Mouse (Mus musculus): ENCODE measurements around the gene Faap24. TPM values are rescaled to one million over a fixed set of nuclear protein-coding genes. Genes with fewer than 3 reads are reported as not detected.

Gene Faap24
- polyA plus RNA-seq, 1 experiment from 2014 or later, result 19.4 TPM

DNA sequence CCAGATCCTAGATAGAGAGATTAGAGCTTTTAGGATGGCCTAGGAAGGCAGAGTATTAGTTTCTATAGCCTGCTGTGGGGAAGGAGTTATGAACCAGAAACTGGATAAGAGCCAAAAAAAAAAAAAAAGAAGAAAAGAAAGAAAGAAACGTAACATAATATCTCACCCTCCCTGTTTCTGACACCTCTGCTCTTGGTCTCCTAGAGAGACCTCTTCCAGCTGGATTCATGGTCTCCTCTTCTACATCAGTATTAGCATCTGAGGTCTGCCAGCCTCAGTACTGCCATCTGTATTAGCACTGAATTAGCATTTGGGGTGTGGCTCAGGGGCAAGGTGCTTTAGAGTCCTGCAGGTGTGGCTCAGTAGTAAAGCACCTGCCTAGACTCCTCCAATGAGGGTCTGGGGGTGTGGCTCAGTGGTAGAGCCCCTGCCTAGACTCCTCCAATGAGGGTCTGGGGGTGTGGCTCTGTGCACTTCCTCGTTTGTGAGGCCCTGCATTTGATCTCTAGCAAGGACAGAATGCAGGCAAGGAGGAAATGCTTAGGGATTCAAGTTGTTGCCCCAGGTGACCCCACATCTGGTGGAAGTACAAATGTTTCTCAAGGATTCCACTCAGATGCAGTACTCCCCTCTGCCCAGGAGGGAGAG is 13.8 kb downstream of the Faap24 start:
- Histone ChIP-seq H3K9ac (no peak overlapping the region), H3K27ac (no peak overlapping the region; the same call in 1 of the 2 replicates), H3K4me1 (peaks cover 8% of the 10 kb centered on the region), H3K4me3 (replicated peaks) (no peak overlapping the region), H3K36me3 (peaks cover 27% of the 10 kb centered on the region), H3K4me2 (no peak overlapping the region), H3K27me3 (no peaks in the 10 kb centered on the region), H3K9me3 (replicated peaks) (no peaks in the 10 kb centered on the region)
- 40% methylated on average over 2 of the region's 2 CpGs for WGBS
- ATAC-seq (replicated peaks; ENCODE audit: low FRiP score), result peak; percentile 29; the same call in 1 of the 2 replicates

- ATAC-seq (replicated peaks; ENCODE audit: low FRiP score), result no peak
- no peak overlapping the region for H3K27ac ChIP-seq
These were observed 14.8 kb downstream of the Faap24 start for GRCm38 (mm10) chr7:35381861-35382260.

DNA sequence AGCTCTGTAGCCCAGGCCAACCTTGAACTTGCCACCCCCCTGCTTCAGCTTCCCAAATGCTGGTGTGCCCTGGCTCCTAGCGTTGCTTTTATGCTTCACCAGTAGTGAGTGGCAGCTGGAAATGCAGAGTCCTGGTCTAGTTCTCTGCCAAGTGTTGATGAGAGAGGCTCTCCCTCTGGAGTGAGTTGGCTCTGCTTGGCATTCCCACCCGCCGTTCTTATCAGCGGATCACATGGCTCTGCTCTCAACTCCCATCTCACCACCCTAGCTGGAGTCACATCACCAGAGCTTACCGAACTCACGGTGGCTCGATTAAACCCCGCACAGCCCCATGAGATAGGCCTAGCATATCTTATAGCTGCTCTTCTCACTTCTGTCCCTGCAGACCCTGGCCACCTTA is 16.3 kb downstream of the Faap24 start:
- Histone ChIP-seq H3K36me3 (peaks cover 24% of the 10 kb centered on the region), H3K9me3 (replicated peaks) (no peaks in the 10 kb centered on the region), H3K27ac (no peak overlapping the region), H3K4me1 (no peaks in the 10 kb centered on the region), H3K27me3 (no peaks in the 10 kb centered on the region), H3K4me3 (replicated peaks) (no peak overlapping the region), H3K4me2 (no peak overlapping the region), H3K9ac (no peak overlapping the region)
- no peak for ATAC-seq (replicated peaks; ENCODE audit: low FRiP score)
- WGBS, result 92% methylated on average over 8 of the region's 8 CpGs

More at GRCm38 (mm10) chr7:35381861-35382260, 14.8 kb downstream of the Faap24 start:
- no peak overlapping the region for H3K4me2 ChIP-seq
- H3K36me3 ChIP-seq, result peaks cover 35% of the 10 kb centered on the region
- no peak overlapping the region for H3K4me3 ChIP-seq (replicated peaks)
- H3K9ac ChIP-seq, result no peak overlapping the region
- no peaks in the 10 kb centered on the region for H3K27me3 ChIP-seq
- peaks cover 5% of the 10 kb centered on the region for H3K4me1 ChIP-seq
- H3K9me3 ChIP-seq (replicated peaks), result no peaks in the 10 kb centered on the region
- 69% methylated on average over 16 of the region's 16 CpGs for WGBS

GRCm38 (mm10) chr7:35379492-35380119 is 17.0 kb downstream of the Faap24 start:
- Histone ChIP-seq H3K9ac (no peak overlapping the region), H3K4me2 (no peak overlapping the region), H3K36me3 (peaks cover 18% of the 10 kb centered on the region), H3K9me3 (replicated peaks) (no peaks in the 10 kb centered on the region), H3K4me1 (peaks cover 2% of the 10 kb centered on the region; the same call in 1 of the 2 replicates), H3K4me3 (replicated peaks) (no peak overlapping the region), H3K27me3 (no peaks in the 10 kb centered on the region), H3K27ac (no peak overlapping the region)
- no peak for ATAC-seq (replicated peaks; ENCODE audit: low FRiP score)
- 61% methylated on average over 16 of the region's 16 CpGs for WGBS

- H3K36me3 ChIP-seq, result peaks cover 9% of the 10 kb centered on the region
- no peak overlapping the region for H3K4me3 ChIP-seq (replicated peaks)
- ATAC-seq (replicated peaks; ENCODE audit: low FRiP score), result no peak
- 70% methylated on average over 9 of the region's 9 CpGs for WGBS
- no peaks in the 10 kb centered on the region for H3K9me3 ChIP-seq (replicated peaks)
- H3K4me1 ChIP-seq, result peaks cover 28% of the 10 kb centered on the region
- no peak overlapping the region for H3K27ac ChIP-seq
- H3K9ac ChIP-seq, result no peak overlapping the region
- no peaks in the 10 kb centered on the region for H3K27me3 ChIP-seq
- no peak overlapping the region for H3K4me2 ChIP-seq
These were observed 20.0 kb downstream of the Faap24 start for GRCm38 (mm10) chr7:35376623-35377022.

DNA sequence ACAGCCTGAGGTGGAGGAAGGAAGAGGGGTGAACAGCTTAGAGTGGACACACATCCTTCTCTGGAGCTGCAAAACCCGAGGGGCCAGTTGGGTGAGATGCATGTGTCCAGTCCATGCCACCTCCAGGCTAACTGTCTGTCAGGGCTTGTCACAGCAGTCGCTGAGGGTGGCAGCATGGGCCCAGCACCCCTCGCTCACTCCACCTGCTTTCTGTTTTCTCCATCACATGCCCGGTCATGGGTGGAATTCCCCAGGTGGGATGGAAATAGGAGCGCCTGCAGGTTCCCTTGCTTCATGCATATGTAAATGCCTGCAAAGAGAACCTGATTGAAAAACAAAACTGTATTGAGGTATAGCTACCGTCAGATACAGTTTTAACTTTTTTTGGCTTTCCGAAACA is 22.4 kb downstream of the Faap24 start:
- no peak overlapping the region for H3K4me2 ChIP-seq

DNA sequence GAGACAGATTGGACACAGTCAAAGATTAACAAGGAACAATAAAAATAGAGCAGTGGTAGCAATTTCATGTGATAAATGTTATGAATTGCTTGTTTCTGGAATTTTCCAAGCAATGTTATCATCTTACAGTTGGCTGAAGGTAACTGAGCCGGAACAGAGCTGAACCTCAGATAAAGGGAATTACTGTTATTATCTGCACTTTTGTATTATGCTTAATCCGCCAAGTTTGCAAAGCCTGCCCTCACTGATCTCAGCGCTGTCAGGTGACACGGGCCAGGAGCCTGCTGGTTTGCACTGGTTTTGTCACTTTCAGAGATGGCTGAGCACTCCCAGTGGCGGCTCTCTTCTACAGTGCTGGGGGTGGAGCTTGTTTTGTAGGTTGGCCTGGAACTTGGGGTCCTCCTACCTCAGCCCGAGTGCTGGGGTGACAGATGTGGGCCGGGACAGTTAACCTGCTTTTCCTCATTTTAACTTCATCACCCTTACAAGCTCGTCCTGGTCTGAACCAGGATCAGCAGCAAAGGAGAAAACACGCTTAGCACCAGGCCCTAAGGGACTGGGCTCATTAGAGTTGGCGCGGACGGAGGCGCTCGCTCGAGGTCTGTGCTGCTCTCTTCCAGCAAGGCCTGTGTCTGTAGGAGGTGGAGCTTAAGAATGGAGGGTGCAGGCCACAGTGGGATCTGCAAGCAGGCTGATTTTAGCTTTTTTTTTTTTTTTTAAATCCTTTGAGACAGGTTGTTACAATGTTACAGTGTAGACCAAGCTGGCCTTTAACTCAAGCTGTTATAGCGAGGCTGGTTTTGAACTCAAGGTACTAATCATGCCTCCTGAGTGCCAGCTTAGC is 23.3 kb downstream of the Faap24 start:
- no peak overlapping the region for H3K9ac ChIP-seq
- H3K27me3 ChIP-seq, result no peaks in the 10 kb centered on the region
- ATAC-seq (replicated peaks; ENCODE audit: low FRiP score), result peak; percentile 65
- no peaks in the 10 kb centered on the region for H3K9me3 ChIP-seq (replicated peaks)
- peak overlapping the region; percentile 88 for H3K27ac ChIP-seq
- H3K36me3 ChIP-seq, result peaks cover 9% of the 10 kb centered on the region
- 0 out of 2 replicates have a peak overlapping the region, but pooled peaks have one; percentile 1 for H3K4me2 ChIP-seq
- 63% methylated on average over 16 of the region's 16 CpGs for WGBS
- peaks cover 37% of the 10 kb centered on the region for H3K4me1 ChIP-seq
- no peak overlapping the region for H3K4me3 ChIP-seq (replicated peaks)

More for the DNA sequence above, 22.4 kb downstream of the Faap24 start:
- Histone ChIP-seq H3K27ac (peak overlapping the region; percentile 88), H3K4me3 (replicated peaks) (no peak overlapping the region), H3K9me3 (replicated peaks) (no peaks in the 10 kb centered on the region), H3K4me1 (peaks cover 37% of the 10 kb centered on the region), H3K9ac (no peak overlapping the region), H3K36me3 (peaks cover 9% of the 10 kb centered on the region), H3K27me3 (no peaks in the 10 kb centered on the region)
- ATAC-seq (replicated peaks; ENCODE audit: low FRiP score), result no peak
- WGBS, result 77% methylated on average over 7 of the region's 7 CpGs

DNA sequence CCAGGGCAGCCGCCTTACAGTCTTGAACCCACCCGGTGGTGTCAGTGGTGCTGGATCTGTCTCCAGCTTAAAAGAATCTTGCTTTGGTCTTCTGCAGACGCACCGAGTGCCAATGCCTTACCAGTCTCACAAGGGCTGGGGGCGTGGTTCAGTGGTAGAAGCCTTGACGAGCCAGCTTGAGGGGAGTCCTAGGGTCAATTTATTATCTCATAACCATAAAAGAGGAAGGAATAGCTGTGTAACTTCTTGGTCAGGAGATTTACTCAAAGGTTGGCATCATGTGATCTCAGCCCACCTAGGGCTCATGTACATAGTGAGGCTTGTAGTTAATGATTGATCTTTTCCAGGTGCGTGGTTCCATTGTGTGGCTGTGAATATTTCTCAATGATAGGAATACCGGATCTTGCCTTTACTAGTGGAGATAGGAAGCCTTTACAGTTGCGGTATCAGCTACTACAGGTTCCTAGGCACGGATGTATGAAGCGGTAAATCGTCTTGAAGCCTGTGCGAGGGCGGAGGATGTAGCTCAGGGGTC is 24.1 kb downstream of the Faap24 start:
- Histone ChIP-seq H3K27ac (peak overlapping the region; percentile 88), H3K4me1 (peaks cover 37% of the 10 kb centered on the region), H3K27me3 (no peaks in the 10 kb centered on the region), H3K9ac (no peak overlapping the region), H3K36me3 (peaks cover 12% of the 10 kb centered on the region), H3K9me3 (replicated peaks) (no peaks in the 10 kb centered on the region), H3K4me2 (no peak overlapping the region; the same call in 1 of the 2 replicates), H3K4me3 (replicated peaks) (no peak overlapping the region)
- WGBS, result 78% methylated on average over 14 of the region's 14 CpGs
- ATAC-seq (replicated peaks; ENCODE audit: low FRiP score), result peak; percentile 45

- 34% methylated on average over 14 of the region's 14 CpGs for whole genome bisulfite sequencing
- H3K27me3 ChIP-seq, result no peaks in the 10 kb centered on the region
- peaks cover 39% of the 10 kb centered on the region for H3K4me1 ChIP-seq
- H3K4me3 ChIP-seq (replicated peaks), result no peak overlapping the region
- peaks cover 10% of the 10 kb centered on the region; the same call in 1 of the 2 replicates for H3K36me3 ChIP-seq
- no peak overlapping the region for H3K9ac ChIP-seq
- ATAC-seq (replicated peaks; ENCODE audit: low FRiP score), result peak; percentile 55
- H3K27ac ChIP-seq, result peak overlapping the region; percentile 88
- 0 out of 2 replicates have a peak overlapping the region, but pooled peaks have one; percentile 21 for H3K4me2 ChIP-seq
- no peaks in the 10 kb centered on the region for H3K9me3 ChIP-seq (replicated peaks)
These were observed 25.5 kb downstream of the Faap24 start for GRCm38 (mm10) chr7:35371096-35371495.

DNA sequence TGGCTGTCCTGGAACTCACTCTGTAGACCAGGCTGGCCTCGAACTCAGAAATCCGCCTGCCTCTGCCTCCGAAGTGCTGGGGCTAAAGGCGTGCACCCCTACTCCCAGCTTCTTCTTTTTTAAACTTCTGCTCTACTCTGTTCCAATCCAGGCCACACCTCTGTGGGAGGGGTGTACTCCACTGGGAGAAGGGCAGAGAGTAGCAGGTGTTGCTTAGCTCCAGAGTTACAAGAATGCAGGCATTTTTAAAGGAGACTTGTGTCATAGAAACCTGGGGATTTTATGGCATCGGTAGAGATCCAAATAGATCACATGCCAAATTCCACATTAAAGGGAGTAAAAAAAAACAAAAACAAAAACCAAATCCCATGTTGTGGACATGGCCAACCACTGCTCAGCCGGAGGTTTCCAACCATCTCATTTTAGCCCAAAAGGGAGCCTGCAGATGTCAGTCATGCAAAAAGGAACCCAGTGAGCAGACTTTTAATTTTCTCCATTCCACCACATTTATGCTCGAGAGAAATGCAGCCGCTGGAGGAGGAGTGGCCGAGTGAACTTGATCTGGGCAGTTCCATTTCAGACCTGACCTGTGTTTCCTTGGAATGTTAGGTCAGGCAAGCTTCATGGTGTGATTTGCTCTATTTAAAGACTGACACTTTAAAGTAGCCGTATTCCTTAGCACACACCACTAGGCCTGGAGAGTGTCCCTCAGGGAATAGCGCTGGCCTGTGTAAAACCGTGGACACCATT is 31.3 kb downstream of the Faap24 start:
- no peak overlapping the region for H3K4me3 ChIP-seq (replicated peaks)
- H3K9ac ChIP-seq, result no peak overlapping the region
- H3K9me3 ChIP-seq (replicated peaks), result no peaks in the 10 kb centered on the region
- 35% methylated on average over 12 of the region's 12 CpGs for WGBS
- H3K27me3 ChIP-seq, result no peaks in the 10 kb centered on the region
- H3K36me3 ChIP-seq, result peaks cover 10% of the 10 kb centered on the region; the same call in 1 of the 2 replicates
- ATAC-seq (replicated peaks; ENCODE audit: low FRiP score), result peak; percentile 73
- H3K27ac ChIP-seq, result peak overlapping the region; percentile 82
- peaks cover 45% of the 10 kb centered on the region for H3K4me1 ChIP-seq
- H3K4me2 ChIP-seq, result peak overlapping the region; percentile 21; the same call in 1 of the 2 replicates

GRCm38 (mm10) chr7:35362868-35363267 is 33.8 kb downstream of the Faap24 start:
- peaks cover 45% of the 10 kb centered on the region for H3K4me1 ChIP-seq
- peaks cover 9% of the 10 kb centered on the region; the same call in 1 of the 2 replicates for H3K36me3 ChIP-seq
- peak overlapping the region; percentile 84 for H3K27ac ChIP-seq
- WGBS, result 47% methylated on average over 5 of the region's 5 CpGs
- no peaks in the 10 kb centered on the region for H3K9me3 ChIP-seq (replicated peaks)
- H3K27me3 ChIP-seq, result no peaks in the 10 kb centered on the region
- ATAC-seq (replicated peaks; ENCODE audit: low FRiP score), result peak; percentile 84
- no peak overlapping the region for H3K9ac ChIP-seq
- H3K4me2 ChIP-seq, result no peak overlapping the region
- no peak overlapping the region for H3K4me3 ChIP-seq (replicated peaks)
